21 mouse cellular contexts compared by ENCODE assay signal in genomic region chr4:48672915-48673314, GRCm38 (mm10). TPM values are rescaled to one million over a fixed set of nuclear protein-coding genes. Genes with fewer than 3 reads are reported as not detected.
A peak's percentile ranks its signal among the peaks of the same experiment; 100 is the strongest.
DNase-seq lines count a peak whose midpoint lies in the region; ATAC-seq and TF ChIP-seq lines count a peak whose summit lies in the region.
"Had no signal": no experiment of that assay in that cellular context is flagged by ENCODE, and none has a peak within 500 bp of the region (broad histone marks: within the 10 kb centered on the region; RNA-seq: fewer than 3 reads in every experiment).

No protein-coding gene starts in this region.

- 72% methylated on average over 5 of the region's 5 CpGs for WGBS in kidney, adult 2 months
- WGBS in lung, embryonic 14.5 days, result 54% methylated on average over 5 of the region's 5 CpGs
- 56% methylated on average over 5 of the region's 5 CpGs for WGBS in lung, postnatal 0 days

- no peak overlapping the region for H3K27ac ChIP-seq in kidney, adult 2 months (ENCODE audit: insufficient read depth, low read depth, low read length)
- no peak overlapping the region for H3K27ac ChIP-seq in lung, embryonic 14.5 days (ENCODE audit: low read depth)
- H3K27ac ChIP-seq in lung, postnatal 0 days (ENCODE audit: low read length), result no peak overlapping the region
- H3K27ac ChIP-seq: embryonic facial prominence, embryonic 12.5 days; embryonic facial prominence, embryonic 15.5 days; gastrocnemius, adult 2 months; hindbrain, embryonic 12.5 days had no signal

- TF ChIP-seq CTCF in kidney, adult 2 months (conservative IDR thresholded peaks at IDR 0.05; ENCODE audit: insufficient read depth, insufficient read length, low read depth, low read length), result no peak
- TF ChIP-seq CTCF in lung, embryonic 14.5 days (IDR thresholded peaks at IDR 0.05; ENCODE audit: low read depth), result no peak
- TF ChIP-seq CTCF in lung, postnatal 0 days (IDR thresholded peaks at IDR 0.05), result no peak

- ATAC-seq in lung, embryonic 14.5 days (ENCODE audit: insufficient read depth), result peak; percentile 20; the same call in 1 of the 2 replicates
- ATAC-seq in lung, postnatal 0 days, result peak; percentile 77
- ATAC-seq: CD4-positive, CD25-positive, alpha-beta regulatory T cell, adult 4 months; forebrain, embryonic 14.5 days; forebrain, postnatal 0 days had no signal

- peak; percentile 10 for DNase-seq in kidney, adult 2 months
- no peak for DNase-seq in kidney, adult 18-20 months
- peak; percentile 76 for DNase-seq in lung, embryonic 14.5 days
- DNase-seq in lung, postnatal 14 days, result no peak
- DNase-seq in lung, postnatal 0 days (ENCODE audit: low spot score), result peak; percentile 69
- DNase-seq in lung, adult 18-20 months, result no peak
- DNase-seq: cerebellum, adult 11 months; cerebellum, adult 2 months; cerebellum, adult 9-11 months; cerebellum, postnatal 25 days; forebrain, postnatal 0 days; gastrocnemius, adult 2 months; gastrocnemius, postnatal 14 days; heart, adult 11 months had no signal

- no peak for TF ChIP-seq POLR2A in kidney, adult 2 months (IDR thresholded peaks at IDR 0.05; ENCODE audit: low read depth, low read length)

- H3K9ac ChIP-seq in lung, embryonic 14.5 days, result no peak overlapping the region
- no peak overlapping the region for H3K9ac ChIP-seq in lung, postnatal 0 days (replicated peaks; ENCODE audit: low read depth)
- H3K9ac ChIP-seq: embryonic facial prominence, embryonic 12.5 days; embryonic facial prominence, embryonic 15.5 days; forebrain, postnatal 0 days; hindbrain, embryonic 12.5 days had no signal

- no peaks in the 10 kb centered on the region for H3K4me1 ChIP-seq in kidney, adult 2 months (ENCODE audit: control insufficient read depth, insufficient read depth, low read length)
- H3K4me1 ChIP-seq in lung, embryonic 14.5 days (ENCODE audit: insufficient read depth), result no peaks in the 10 kb centered on the region
- no peaks in the 10 kb centered on the region; the same call in 1 of the 2 replicates for H3K4me1 ChIP-seq in lung, postnatal 0 days (ENCODE audit: insufficient read depth, low read depth, low read length)
- H3K4me1 ChIP-seq: embryonic facial prominence, embryonic 12.5 days; embryonic facial prominence, embryonic 15.5 days; hindbrain, embryonic 12.5 days had no signal

- H3K4me2 ChIP-seq in lung, embryonic 14.5 days, result no peak overlapping the region
- no peak overlapping the region for H3K4me2 ChIP-seq in lung, postnatal 0 days (replicated peaks; ENCODE audit: low read depth, low read length)
- H3K4me2 ChIP-seq: embryonic facial prominence, embryonic 12.5 days; embryonic facial prominence, embryonic 15.5 days; heart, embryonic 11.5 days; hindbrain, embryonic 12.5 days had no signal

- H3K4me3 ChIP-seq in kidney, adult 2 months (ENCODE audit: insufficient read depth, low read depth, low read length), result no peak overlapping the region
- H3K4me3 ChIP-seq in lung, embryonic 14.5 days (ENCODE audit: low read depth, low read length), result no peak overlapping the region
- H3K4me3 ChIP-seq in lung, postnatal 0 days (ENCODE audit: low read depth, low read length), result no peak overlapping the region
- H3K4me3 ChIP-seq: embryonic facial prominence, embryonic 12.5 days; embryonic facial prominence, embryonic 15.5 days; gastrocnemius, adult 2 months; hindbrain, embryonic 12.5 days had no signal

- no peaks in the 10 kb centered on the region for H3K27me3 ChIP-seq in kidney, adult 2 months (replicated peaks; ENCODE audit: control insufficient read depth, insufficient read depth, low read length)
- no peaks in the 10 kb centered on the region for H3K27me3 ChIP-seq in lung, embryonic 14.5 days (ENCODE audit: insufficient read depth, low read length)
- H3K27me3 ChIP-seq in lung, postnatal 0 days (replicated peaks; ENCODE audit: insufficient read depth, low read length), result no peaks in the 10 kb centered on the region
- H3K27me3 ChIP-seq: embryonic facial prominence, embryonic 12.5 days; embryonic facial prominence, embryonic 15.5 days; hindbrain, embryonic 12.5 days had no signal

- no peaks in the 10 kb centered on the region for H3K9me3 ChIP-seq in lung, embryonic 14.5 days (ENCODE audit: low read depth, low read length)
- H3K9me3 ChIP-seq in lung, postnatal 0 days (ENCODE audit: low read length), result no peaks in the 10 kb centered on the region
- H3K9me3 ChIP-seq: embryonic facial prominence, embryonic 12.5 days; embryonic facial prominence, embryonic 15.5 days; hindbrain, embryonic 12.5 days had no signal

- no peaks in the 10 kb centered on the region for H3K36me3 ChIP-seq in kidney, adult 2 months (ENCODE audit: control insufficient read depth, insufficient read depth, low read length)
- peaks cover 20% of the 10 kb centered on the region for H3K36me3 ChIP-seq in lung, embryonic 14.5 days (ENCODE audit: insufficient read depth)
- H3K36me3 ChIP-seq in lung, postnatal 0 days (ENCODE audit: insufficient read depth, low read length), result no peaks in the 10 kb centered on the region

- TF ChIP-seq EP300 in lung, postnatal 0 days (IDR thresholded peaks at IDR 0.05), result no peak

RNA-seq across cellular contexts. Expression of gene Cavin4, which starts 9.6 kb away (rescaled TPM):
- polyA plus RNA-seq in kidney, adult 2 months (2012; rRNA removed), result 0.38 TPM in 1 of 2 replicates, not detected in the other
- 0.91 and 1.6 TPM in 2 replicates for polyA plus RNA-seq in lung, embryonic 14.5 days (2014; fragmentation: Nextera tagmentation; extraction: Ambion mirVana)
- 0.55 and 0.93 TPM in 2 replicates for polyA plus RNA-seq in lung, postnatal 0 days (2015; fragmentation: Nextera tagmentation; extraction: Ambion mirVana)
- polyA plus RNA-seq: adrenal gland, adult 2 months; CD4-positive, CD25-positive, alpha-beta regulatory T cell, adult 4 months had no signal

Comparison
In these comparisons a context has a peak if more than half of its experiments do, and no peak if none do; other contexts are left out.
1. DNase-seq: peak in kidney, adult 2 months (single experiment), lung, embryonic 14.5 days (single experiment) and lung, postnatal 0 days (single experiment); none in kidney, adult 18-20 months (single experiment), lung, postnatal 14 days (single experiment) and lung, adult 18-20 months (0 of 2).